Mouse (Mus musculus): Measurements from ENCODE around the gene Duox1. TPM values are rescaled to one million over a fixed set of nuclear protein-coding genes. Genes with fewer than 3 reads are reported as not detected.
"Not testable (repeated sequence)": the region's sequence is repeated elsewhere in the genome, so short reads cannot be mapped to it uniquely, and the experiment has no call there.

The Duox1 gene
- polyA plus RNA-seq, 1 experiment from 2014 or later: 0.08 TPM

- Histone ChIP-seq H3K27ac (no peak overlapping the region), H3K4me1 (no peaks in the 10 kb centered on the region), H3K36me3 (no peaks in the 10 kb centered on the region), H3K9ac (no peak overlapping the region), H3K9me3 (replicated peaks) (no peaks in the 10 kb centered on the region), H3K27me3 (no peaks in the 10 kb centered on the region), H3K4me3 (no peak overlapping the region), H3K4me2 (replicated peaks) (no peak overlapping the region)
- ATAC-seq (ENCODE audit: low FRiP score): no peak
- 75% methylated on average over 16 of the region's 16 CpGs for WGBS
Observed at GRCm38 (mm10) chr2:122381329-122382103, 66.0 kb downstream of the Duox1 start.

DNA sequence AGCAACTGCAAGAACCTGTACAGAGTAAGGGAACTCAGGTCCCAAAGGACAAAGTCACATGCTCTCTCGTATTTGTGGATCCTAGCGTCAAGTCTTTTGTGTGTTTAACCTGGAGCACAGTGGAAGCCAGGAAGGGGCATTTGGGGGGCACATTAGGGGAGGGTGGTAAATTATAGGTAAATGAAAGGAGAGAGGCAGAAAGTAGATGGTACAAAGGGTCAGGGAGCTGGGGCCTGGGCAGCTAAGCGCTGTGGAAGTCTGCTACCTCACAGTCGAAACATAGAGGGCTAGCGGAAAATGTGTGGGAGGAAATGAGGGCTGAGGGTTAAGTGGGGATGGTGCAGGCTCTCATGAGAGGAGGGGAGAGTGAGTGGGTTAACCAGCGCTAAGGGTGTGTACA, 66.6 kb downstream of the Duox1 start:
- WGBS: 81% methylated on average over 6 of the region's 6 CpGs
- H3K9me3 ChIP-seq (replicated peaks): no peaks in the 10 kb centered on the region
- ATAC-seq (ENCODE audit: low FRiP score): no peak

DNA sequence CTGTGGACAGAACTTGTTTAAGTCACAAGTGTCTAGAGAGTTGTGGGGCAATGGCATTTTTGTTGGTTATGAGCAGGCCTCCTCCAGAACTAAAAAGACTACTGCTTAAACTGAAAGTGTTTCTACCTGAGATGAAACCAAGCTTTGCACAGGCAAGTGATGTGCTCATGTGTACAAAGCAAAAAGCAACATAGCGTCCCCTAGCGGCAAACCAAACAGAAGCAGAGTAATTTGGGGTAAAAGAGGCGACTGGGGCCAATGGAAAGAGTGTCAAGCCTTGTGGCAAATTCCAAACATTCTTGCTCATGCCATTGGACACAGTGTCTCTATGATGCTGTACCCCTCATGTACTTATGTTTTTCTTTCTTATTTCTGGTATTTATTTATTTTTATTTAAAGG, 69.6 kb downstream of the Duox1 start:
- H3K27ac ChIP-seq: no peak overlapping the region
- H3K27me3 ChIP-seq: no peaks in the 10 kb centered on the region
- ATAC-seq (ENCODE audit: low FRiP score): no peak
- 43% methylated on average over 3 of the region's 3 CpGs for WGBS
- H3K36me3 ChIP-seq: no peaks in the 10 kb centered on the region
- no peak overlapping the region for H3K4me2 ChIP-seq (replicated peaks)
- H3K9ac ChIP-seq: no peak overlapping the region
- H3K4me1 ChIP-seq: no peaks in the 10 kb centered on the region
- no peaks in the 10 kb centered on the region for H3K9me3 ChIP-seq (replicated peaks)
- H3K4me3 ChIP-seq: no peak overlapping the region

More for the DNA sequence above, 66.6 kb downstream of the Duox1 start:
- H3K4me1 ChIP-seq: no peaks in the 10 kb centered on the region
- no peaks in the 10 kb centered on the region for H3K27me3 ChIP-seq
- H3K4me2 ChIP-seq (replicated peaks): no peak overlapping the region
- H3K36me3 ChIP-seq: no peaks in the 10 kb centered on the region
- no peak overlapping the region for H3K9ac ChIP-seq
- no peak overlapping the region for H3K4me3 ChIP-seq
- no peak overlapping the region for H3K27ac ChIP-seq

DNA sequence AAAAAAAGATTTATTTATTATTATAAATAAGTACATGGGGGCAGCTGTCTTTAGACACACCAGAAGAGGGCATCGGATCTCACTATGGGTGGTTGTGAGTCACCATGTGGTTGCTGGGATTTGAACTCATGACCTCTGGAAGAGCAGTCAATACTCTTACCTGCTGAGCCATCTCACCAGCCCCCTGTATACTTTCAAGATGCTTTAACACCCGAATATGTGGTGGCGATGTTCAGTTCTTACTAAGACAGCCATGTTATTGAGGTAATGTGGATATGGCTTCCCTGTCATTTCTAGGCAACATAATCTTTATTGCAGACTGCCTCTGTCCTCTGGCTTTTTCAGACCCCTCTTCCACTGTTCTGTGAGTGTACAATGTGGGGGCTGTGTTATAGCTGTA, 71.7 kb downstream of the Duox1 start:
- not testable (repeated sequence) for H3K9me3 ChIP-seq (replicated peaks); H3K4me3 ChIP-seq; H3K9ac ChIP-seq; H3K36me3 ChIP-seq; H3K4me2 ChIP-seq (replicated peaks); ATAC-seq (ENCODE audit: low FRiP score); H3K27me3 ChIP-seq; H3K27ac ChIP-seq; H3K4me1 ChIP-seq
- 86% methylated on average over 3 of the region's 3 CpGs for WGBS

GRCm38 (mm10) chr2:122396150-122396549, 80.7 kb downstream of the Duox1 start:
- WGBS: 91% methylated on average over 1 of the region's 1 CpGs
- Histone ChIP-seq H3K9ac (no peak overlapping the region), H3K4me3 (no peak overlapping the region), H3K9me3 (replicated peaks) (no peaks in the 10 kb centered on the region), H3K4me2 (replicated peaks) (no peak overlapping the region), H3K4me1 (no peaks in the 10 kb centered on the region), H3K36me3 (no peaks in the 10 kb centered on the region), H3K27ac (no peak overlapping the region), H3K27me3 (no peaks in the 10 kb centered on the region)
- no peak for ATAC-seq (ENCODE audit: low FRiP score)

Other genes starting within 250 kb of the Duox1 start
- gene Spg11, start 197.3 kb upstream of the Duox1 start, polyA plus RNA-seq (2016; fragmentation: Nextera tagmentation; extraction: Ambion mirVana): 13.6 and 14.2 TPM in 2 replicates
- gene B2m, start 168.0 kb upstream of the Duox1 start, polyA plus RNA-seq (2016; fragmentation: Nextera tagmentation; extraction: Ambion mirVana): 134 and 143 TPM in 2 replicates
- not detected in 2 replicates for gene Trim69, start 155.0 kb upstream of the Duox1 start, polyA plus RNA-seq (2016; fragmentation: Nextera tagmentation; extraction: Ambion mirVana)
- gene Patl2, start 129.5 kb upstream of the Duox1 start, polyA plus RNA-seq (2016; fragmentation: Nextera tagmentation; extraction: Ambion mirVana): not detected in 2 replicates
- not detected in 2 replicates for gene Terb2, start 129.4 kb upstream of the Duox1 start, polyA plus RNA-seq (2016; fragmentation: Nextera tagmentation; extraction: Ambion mirVana)
- 19.3 and 20.0 TPM in 2 replicates for gene Sord, start 80.9 kb upstream of the Duox1 start, polyA plus RNA-seq (2016; fragmentation: Nextera tagmentation; extraction: Ambion mirVana)
- not detected in 2 replicates for gene Duox2, start 17.2 kb upstream of the Duox1 start, polyA plus RNA-seq (2016; fragmentation: Nextera tagmentation; extraction: Ambion mirVana)
- not detected in 2 replicates for gene Duoxa2, start 16.8 kb upstream of the Duox1 start, polyA plus RNA-seq (2016; fragmentation: Nextera tagmentation; extraction: Ambion mirVana)
- 0.32 TPM in 1 of 2 replicates, not detected in the other for gene Duoxa1, start 1.9 kb upstream of the Duox1 start, polyA plus RNA-seq (2016; fragmentation: Nextera tagmentation; extraction: Ambion mirVana)
- 9.1 and 10.7 TPM in 2 replicates for gene Shf, start 53.5 kb downstream of the Duox1 start, polyA plus RNA-seq (2016; fragmentation: Nextera tagmentation; extraction: Ambion mirVana)
- 0.10 and 0.15 TPM in 2 replicates for gene Slc28a2, start 110.8 kb downstream of the Duox1 start, polyA plus RNA-seq (2016; fragmentation: Nextera tagmentation; extraction: Ambion mirVana)
- not detected in 2 replicates for gene Gm14085, start 169.3 kb downstream of the Duox1 start, polyA plus RNA-seq (2016; fragmentation: Nextera tagmentation; extraction: Ambion mirVana)